ENCODE assay signal across 25 mouse cellular contexts in genomic region chr6:37245757-37246156, GRCm38 (mm10). TPM values are rescaled to one million over a fixed set of nuclear protein-coding genes. Genes with fewer than 3 reads are reported as not detected.
DNase-seq lines count a peak whose midpoint lies in the region; ATAC-seq and TF ChIP-seq lines count a peak whose summit lies in the region.
"Had no signal": no experiment of that assay in that cellular context is flagged by ENCODE, and none has a peak within 500 bp of the region (broad histone marks: within the 10 kb centered on the region; RNA-seq: fewer than 3 reads in every experiment).

No protein-coding gene starts in this region.

- H3K36me3 ChIP-seq in embryonic facial prominence, embryonic 14.5 days (ENCODE audit: control insufficient read depth, insufficient read depth, low read length), result no peaks in the 10 kb centered on the region
- no peaks in the 10 kb centered on the region for H3K36me3 ChIP-seq in embryonic facial prominence, embryonic 10.5 days (replicated peaks)
- H3K36me3 ChIP-seq in hindbrain, embryonic 14.5 days (replicated peaks; ENCODE audit: control insufficient read depth, insufficient read depth), result no peaks in the 10 kb centered on the region
- no peaks in the 10 kb centered on the region for H3K36me3 ChIP-seq in hindbrain, embryonic 12.5 days
- no peaks in the 10 kb centered on the region; the same call in 1 of the 2 replicates for H3K36me3 ChIP-seq in midbrain, embryonic 13.5 days
- no peaks in the 10 kb centered on the region for H3K36me3 ChIP-seq in midbrain, embryonic 10.5 days
- H3K36me3 ChIP-seq: hindbrain, embryonic 13.5 days; kidney, embryonic 15.5 days; limb, embryonic 10.5 days; neural tube, embryonic 12.5 days had no signal

- no peak for TF ChIP-seq CTCF in cortical plate, adult 2 months (IDR thresholded peaks at IDR 0.05; ENCODE audit: extremely low read depth, insufficient read depth, low read length)

- no peak overlapping the region for H3K4me2 ChIP-seq in embryonic facial prominence, embryonic 14.5 days (ENCODE audit: low read depth, low read length)
- no peak overlapping the region for H3K4me2 ChIP-seq in hindbrain, embryonic 14.5 days (replicated peaks)
- H3K4me2 ChIP-seq in hindbrain, embryonic 12.5 days (replicated peaks), result no peak overlapping the region
- no peak overlapping the region for H3K4me2 ChIP-seq in midbrain, embryonic 13.5 days (replicated peaks)
- H3K4me2 ChIP-seq: hindbrain, embryonic 13.5 days; kidney, embryonic 15.5 days; neural tube, embryonic 12.5 days had no signal

- no peak overlapping the region for H3K4me3 ChIP-seq in embryonic facial prominence, embryonic 14.5 days (ENCODE audit: low read depth, low read length)
- H3K4me3 ChIP-seq in embryonic facial prominence, embryonic 10.5 days, result no peak overlapping the region
- no peak overlapping the region for H3K4me3 ChIP-seq in hindbrain, embryonic 14.5 days (replicated peaks; ENCODE audit: low read length)
- H3K4me3 ChIP-seq in hindbrain, embryonic 12.5 days, result no peak overlapping the region
- no peak overlapping the region for H3K4me3 ChIP-seq in midbrain, embryonic 13.5 days (replicated peaks)
- H3K4me3 ChIP-seq in midbrain, embryonic 10.5 days, result no peak overlapping the region
- no peak overlapping the region for H3K4me3 ChIP-seq in cortical plate, adult 2 months (ENCODE audit: insufficient read depth, low read length)
- H3K4me3 ChIP-seq: erythroblast, embryonic 14.5 days; hindbrain, embryonic 13.5 days; kidney, embryonic 15.5 days; limb, embryonic 10.5 days; neural tube, embryonic 12.5 days had no signal

- H3K9me3 ChIP-seq in embryonic facial prominence, embryonic 14.5 days (ENCODE audit: control insufficient read depth, low read length), result no peaks in the 10 kb centered on the region
- H3K9me3 ChIP-seq in embryonic facial prominence, embryonic 10.5 days, result no peaks in the 10 kb centered on the region
- no peaks in the 10 kb centered on the region for H3K9me3 ChIP-seq in hindbrain, embryonic 14.5 days (ENCODE audit: control insufficient read depth, low read length)
- no peaks in the 10 kb centered on the region for H3K9me3 ChIP-seq in hindbrain, embryonic 12.5 days (replicated peaks)
- no peaks in the 10 kb centered on the region for H3K9me3 ChIP-seq in midbrain, embryonic 13.5 days
- no peaks in the 10 kb centered on the region for H3K9me3 ChIP-seq in midbrain, embryonic 10.5 days (replicated peaks)
- H3K9me3 ChIP-seq: hindbrain, embryonic 13.5 days; kidney, embryonic 15.5 days; limb, embryonic 10.5 days; neural tube, embryonic 12.5 days had no signal

- H3K4me1 ChIP-seq in embryonic facial prominence, embryonic 14.5 days (ENCODE audit: control insufficient read depth, insufficient read depth, low read length), result no peaks in the 10 kb centered on the region
- H3K4me1 ChIP-seq in embryonic facial prominence, embryonic 10.5 days, result no peaks in the 10 kb centered on the region
- peaks cover 6% of the 10 kb centered on the region; the same call in 1 of the 2 replicates for H3K4me1 ChIP-seq in hindbrain, embryonic 14.5 days (replicated peaks; ENCODE audit: control insufficient read depth, insufficient read depth, low read length)
- H3K4me1 ChIP-seq in hindbrain, embryonic 12.5 days, result no peaks in the 10 kb centered on the region
- peaks cover 23% of the 10 kb centered on the region for H3K4me1 ChIP-seq in midbrain, embryonic 13.5 days (replicated peaks)
- peaks cover 22% of the 10 kb centered on the region for H3K4me1 ChIP-seq in midbrain, embryonic 10.5 days
- H3K4me1 ChIP-seq in cortical plate, adult 2 months (ENCODE audit: control insufficient read depth, insufficient read depth, low read length), result peaks cover 13% of the 10 kb centered on the region
- H3K4me1 ChIP-seq: limb, embryonic 10.5 days; neural tube, embryonic 12.5 days had no signal

- no peak overlapping the region for H3K27ac ChIP-seq in embryonic facial prominence, embryonic 14.5 days (replicated peaks; ENCODE audit: low read depth, low read length)
- no peak overlapping the region for H3K27ac ChIP-seq in embryonic facial prominence, embryonic 10.5 days (replicated peaks)
- no peak overlapping the region for H3K27ac ChIP-seq in hindbrain, embryonic 14.5 days
- no peak overlapping the region for H3K27ac ChIP-seq in hindbrain, embryonic 12.5 days
- no peak overlapping the region for H3K27ac ChIP-seq in midbrain, embryonic 13.5 days
- no peak overlapping the region for H3K27ac ChIP-seq in midbrain, embryonic 10.5 days (replicated peaks)
- H3K27ac ChIP-seq in cortical plate, adult 2 months (ENCODE audit: insufficient read depth, low read length), result peak overlapping the region; percentile 65; the same call in 1 of the 2 replicates
- H3K27ac ChIP-seq: hindbrain, embryonic 13.5 days; kidney, embryonic 15.5 days; limb, embryonic 10.5 days; neural tube, embryonic 12.5 days had no signal

- WGBS in embryonic facial prominence, embryonic 14.5 days, result 85% methylated on average over 7 of the region's 7 CpGs
- 91% methylated on average over 7 of the region's 7 CpGs for WGBS in embryonic facial prominence, embryonic 10.5 days
- WGBS in hindbrain, embryonic 14.5 days, result 72% methylated on average over 7 of the region's 7 CpGs
- WGBS in hindbrain, embryonic 12.5 days, result 88% methylated on average over 7 of the region's 7 CpGs
- WGBS in midbrain, embryonic 13.5 days, result 48% methylated on average over 7 of the region's 7 CpGs
- WGBS in midbrain, embryonic 10.5 days, result 69% methylated on average over 7 of the region's 7 CpGs

- no peak overlapping the region for H3K9ac ChIP-seq in embryonic facial prominence, embryonic 14.5 days (ENCODE audit: low read depth, low read length)
- H3K9ac ChIP-seq in hindbrain, embryonic 14.5 days, result no peak overlapping the region
- no peak overlapping the region for H3K9ac ChIP-seq in hindbrain, embryonic 12.5 days
- no peak overlapping the region for H3K9ac ChIP-seq in midbrain, embryonic 13.5 days (replicated peaks)
- H3K9ac ChIP-seq: hindbrain, embryonic 13.5 days; kidney, embryonic 15.5 days; liver, postnatal 0 days; neural tube, embryonic 12.5 days had no signal

- no peak for TF ChIP-seq POLR2A in cortical plate, adult 2 months (IDR thresholded peaks at IDR 0.05; ENCODE audit: extremely low read depth, insufficient read depth, low read length)

- peak; percentile 36 for DNase-seq in embryonic facial prominence, embryonic 14.5 days (ENCODE audit: low spot score)
- DNase-seq in embryonic facial prominence, embryonic 10.5 days (ENCODE audit: low spot score), result no peak
- DNase-seq in hindbrain, embryonic 14.5 days (ENCODE audit: low spot score), result peak; percentile 39
- no peak for DNase-seq in midbrain, embryonic 10.5 days (ENCODE audit: low spot score)
- no peak for DNase-seq in adrenal gland, postnatal 14 days
- DNase-seq: adrenal gland, postnatal 10 days; cerebellum, adult 11-12 months; gastrocnemius, postnatal 10 days; heart, adult 18-20 months; kidney, postnatal 4 days; liver, postnatal 0 days; lung, postnatal 10 days; thymus, adult 2 months had no signal

- no peak for ATAC-seq in embryonic facial prominence, embryonic 14.5 days (ENCODE audit: low read depth)
- ATAC-seq in hindbrain, embryonic 14.5 days (ENCODE audit: low FRiP score), result no peak
- ATAC-seq in hindbrain, embryonic 12.5 days (ENCODE audit: low FRiP score), result no peak
- peak; percentile 20; the same call in 1 of the 2 replicates for ATAC-seq in midbrain, embryonic 13.5 days
- ATAC-seq: activated CD4-positive, CD25-positive, alpha-beta regulatory T cell, adult 4 months; intestine, postnatal 0 days; liver, postnatal 0 days had no signal

- no peaks in the 10 kb centered on the region for H3K27me3 ChIP-seq in embryonic facial prominence, embryonic 14.5 days (replicated peaks; ENCODE audit: control insufficient read depth, insufficient read depth, low read length)
- no peaks in the 10 kb centered on the region for H3K27me3 ChIP-seq in embryonic facial prominence, embryonic 10.5 days (replicated peaks; ENCODE audit: low read depth, poor library complexity, severe bottlenecking)
- no peaks in the 10 kb centered on the region for H3K27me3 ChIP-seq in hindbrain, embryonic 14.5 days (ENCODE audit: control insufficient read depth, insufficient read depth, low read length)
- no peaks in the 10 kb centered on the region for H3K27me3 ChIP-seq in hindbrain, embryonic 12.5 days
- H3K27me3 ChIP-seq in midbrain, embryonic 13.5 days, result no peaks in the 10 kb centered on the region
- H3K27me3 ChIP-seq in midbrain, embryonic 10.5 days (ENCODE audit: low read depth, poor library complexity, severe bottlenecking), result no peaks in the 10 kb centered on the region
- H3K27me3 ChIP-seq: hindbrain, embryonic 13.5 days; kidney, embryonic 15.5 days; neural tube, embryonic 12.5 days had no signal

RNA-seq across cellular contexts. Expression of gene Dgki, which starts 54.2 kb away (rescaled TPM):
- 0.92 and 1.0 TPM in 2 replicates for polyA plus RNA-seq in embryonic facial prominence, embryonic 14.5 days (2014; fragmentation: Nextera tagmentation; extraction: Ambion mirVana)
- polyA plus RNA-seq in embryonic facial prominence, embryonic 10.5 days (2016; fragmentation: Nextera tagmentation; extraction: Ambion mirVana), result 0.56 and 0.59 TPM in 2 replicates
- 9.6 and 10.0 TPM in 2 replicates for polyA plus RNA-seq in hindbrain, embryonic 14.5 days (2014; fragmentation: Nextera tagmentation; extraction: Ambion mirVana)
- polyA plus RNA-seq in hindbrain, embryonic 12.5 days (2016; fragmentation: Nextera tagmentation; extraction: Ambion mirVana), result 4.2 and 4.4 TPM in 2 replicates
- polyA plus RNA-seq in midbrain, embryonic 13.5 days (2015; fragmentation: Nextera tagmentation; extraction: Ambion mirVana), result 4.8 and 6.4 TPM in 2 replicates
- 0.63 and 1.4 TPM in 2 replicates for polyA plus RNA-seq in midbrain, embryonic 10.5 days (2016; fragmentation: Nextera tagmentation; extraction: Ambion mirVana)
- 12.3 and 12.9 TPM in 2 replicates for polyA plus RNA-seq in cortical plate, adult 2 months (2012; rRNA removed)
- 2.2 and 2.4 TPM in 2 replicates for total RNA-seq in adrenal gland, postnatal 14 days (2021)
- total RNA-seq: monocyte, adult 5-6 weeks had no signal
- polyA plus RNA-seq: erythroblast, embryonic 14.5 days; liver, adult 2 months had no signal

Comparison
In these comparisons a context has a peak if more than half of its experiments do, and no peak if none do; other contexts are left out.
1. DNase-seq: peak in embryonic facial prominence, embryonic 14.5 days (single experiment) and hindbrain, embryonic 14.5 days (single experiment); none in embryonic facial prominence, embryonic 10.5 days (single experiment), midbrain, embryonic 10.5 days (single experiment) and adrenal gland, postnatal 14 days (single experiment).